Mouse (Mus musculus) embryo, embryonic 10.5 days (tissue): ENCODE measurements at regions not wholly inside any gene's neighbourhood (a gene's known extent, or its start where the extent isn't known, plus 50 kb on each side); places are given as distances from the start of the nearest gene placed in this dataset.
A peak's percentile ranks its signal among the peaks of the same experiment; 100 is the strongest.

Source experiments
- DNase-seq: peaks from one replicate; pipeline ENCODE4 v3.0.0-alpha.2; 2015; ENCODE audit warnings: low spot score

DNA sequence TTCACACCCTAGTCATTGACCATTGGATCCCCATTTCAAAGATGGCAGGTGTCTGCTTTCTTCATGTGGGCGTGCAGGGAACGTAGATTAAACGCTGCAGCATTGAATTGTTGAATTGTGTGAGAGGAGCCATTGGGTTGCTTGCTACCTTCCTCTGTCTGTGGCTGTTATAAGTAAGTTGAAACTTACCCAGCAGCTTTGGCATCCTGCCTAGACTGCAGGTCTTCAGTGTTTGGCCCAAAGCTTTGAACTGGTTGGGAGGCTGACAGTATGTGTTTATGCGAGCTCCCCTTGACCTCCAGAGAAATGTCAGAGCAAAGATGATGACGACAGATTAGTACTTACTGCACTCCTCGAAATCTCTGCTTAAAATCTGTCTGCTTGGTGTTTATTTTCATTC, 473.8 kb downstream of the Irx1 start:
- DNase-seq = no peak

DNA sequence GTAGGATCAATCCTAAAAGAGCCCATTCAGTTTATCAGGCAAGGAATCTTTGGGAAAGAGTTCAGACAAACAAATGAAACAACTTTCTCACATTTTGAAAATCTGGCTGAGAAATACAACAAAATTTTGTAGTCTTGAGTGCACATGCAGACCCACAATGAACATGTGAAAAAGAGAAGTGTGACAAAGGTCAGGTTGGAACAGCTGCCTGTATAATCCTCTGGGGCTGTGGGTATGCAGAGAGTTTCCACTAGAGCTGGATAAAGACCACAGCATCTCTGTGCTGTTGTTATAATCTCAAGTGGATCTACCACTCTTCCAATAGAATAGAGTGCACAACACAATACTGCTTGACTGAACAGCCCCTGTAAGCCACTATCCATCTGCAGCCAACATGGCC, 482.3 kb downstream of the Irx1 start:
- DNase-seq = no peak

DNA sequence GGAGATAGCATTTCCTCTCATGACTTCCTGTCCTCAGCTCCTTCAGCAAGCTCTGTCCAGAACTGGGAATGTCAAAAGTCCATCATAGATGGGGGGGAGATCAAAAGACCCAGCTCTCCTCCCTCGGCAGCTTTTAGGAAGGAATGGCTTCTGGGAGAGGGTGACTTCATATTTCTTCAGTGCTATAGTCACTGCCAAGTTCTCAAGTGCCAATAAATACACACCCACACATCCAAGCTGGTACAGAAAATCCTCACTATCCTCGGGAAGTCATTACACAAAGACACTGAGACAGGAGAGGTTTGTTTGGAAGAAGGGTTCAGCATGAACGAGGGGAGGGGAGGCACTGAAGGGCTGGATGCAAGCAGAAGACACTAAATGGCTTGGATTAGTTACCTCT, 502.0 kb downstream of the Irx1 start:
- no peak for DNase-seq

DNA sequence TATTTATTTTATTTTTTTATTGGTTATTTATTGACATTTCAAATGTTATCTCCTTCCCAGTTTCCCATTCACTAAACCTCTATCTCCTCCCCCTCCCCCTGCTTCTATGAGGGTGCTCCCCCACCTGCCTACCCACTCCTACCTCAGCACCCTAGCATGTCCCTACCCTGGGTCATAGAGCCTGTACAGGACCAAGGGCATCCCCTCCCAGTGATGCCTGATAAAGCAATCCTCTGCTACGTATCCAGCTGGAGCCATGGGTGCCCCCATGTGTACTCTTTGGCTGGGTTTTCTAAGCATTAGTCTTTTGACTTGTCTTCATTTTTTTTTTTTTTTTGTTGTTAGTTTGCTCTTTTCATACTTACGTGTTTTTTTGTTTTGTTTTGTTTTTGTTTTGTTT, 502.9 kb downstream of the Irx1 start:
- DNase-seq = no peak

DNA sequence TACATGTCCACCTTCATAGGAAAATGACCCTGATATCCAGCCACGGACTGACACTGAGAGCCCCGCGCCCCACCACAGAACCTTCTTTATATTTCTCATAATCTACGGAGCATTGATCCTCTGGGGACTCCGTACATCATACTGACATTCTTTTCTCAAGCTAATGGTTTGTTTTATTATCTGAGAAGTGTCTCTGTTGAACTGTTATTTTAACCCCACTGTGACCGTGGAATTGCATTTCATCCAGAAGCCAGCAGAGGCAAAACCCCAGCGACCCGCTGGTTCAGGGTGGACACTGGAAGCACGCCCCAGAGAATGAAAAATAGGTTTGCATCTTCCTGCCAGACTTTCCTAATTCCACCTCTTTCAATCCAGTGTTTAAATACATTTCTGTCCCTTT, 503.4 kb downstream of the Irx1 start:
- peak; percentile 54 for DNase-seq

DNA sequence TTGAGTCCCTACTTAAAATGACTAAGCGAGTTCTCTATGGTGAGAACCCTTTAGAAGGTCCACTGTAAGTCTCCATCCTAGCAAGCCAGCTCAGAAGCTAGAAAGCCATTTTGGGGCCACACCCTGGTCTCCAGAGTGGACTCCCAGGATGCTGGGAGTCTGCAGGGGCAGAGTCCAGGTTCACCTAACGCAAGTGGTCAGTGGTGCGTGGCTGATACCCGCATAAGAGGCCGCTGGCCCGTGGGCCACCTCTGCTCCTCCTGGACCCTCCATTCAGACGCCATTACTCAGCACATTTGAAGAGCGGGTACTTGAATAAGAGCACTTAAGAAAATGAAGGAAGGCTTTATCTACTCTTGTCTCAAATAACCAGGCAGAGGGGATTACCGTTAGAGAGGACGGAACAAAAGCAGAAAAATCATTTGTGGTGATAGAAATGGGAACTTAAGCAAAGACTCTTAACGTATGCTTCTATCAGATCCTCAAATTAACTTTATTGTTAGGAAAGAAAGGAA, 504.4 kb downstream of the Irx1 start:
- peak; percentile 36 for DNase-seq

DNA sequence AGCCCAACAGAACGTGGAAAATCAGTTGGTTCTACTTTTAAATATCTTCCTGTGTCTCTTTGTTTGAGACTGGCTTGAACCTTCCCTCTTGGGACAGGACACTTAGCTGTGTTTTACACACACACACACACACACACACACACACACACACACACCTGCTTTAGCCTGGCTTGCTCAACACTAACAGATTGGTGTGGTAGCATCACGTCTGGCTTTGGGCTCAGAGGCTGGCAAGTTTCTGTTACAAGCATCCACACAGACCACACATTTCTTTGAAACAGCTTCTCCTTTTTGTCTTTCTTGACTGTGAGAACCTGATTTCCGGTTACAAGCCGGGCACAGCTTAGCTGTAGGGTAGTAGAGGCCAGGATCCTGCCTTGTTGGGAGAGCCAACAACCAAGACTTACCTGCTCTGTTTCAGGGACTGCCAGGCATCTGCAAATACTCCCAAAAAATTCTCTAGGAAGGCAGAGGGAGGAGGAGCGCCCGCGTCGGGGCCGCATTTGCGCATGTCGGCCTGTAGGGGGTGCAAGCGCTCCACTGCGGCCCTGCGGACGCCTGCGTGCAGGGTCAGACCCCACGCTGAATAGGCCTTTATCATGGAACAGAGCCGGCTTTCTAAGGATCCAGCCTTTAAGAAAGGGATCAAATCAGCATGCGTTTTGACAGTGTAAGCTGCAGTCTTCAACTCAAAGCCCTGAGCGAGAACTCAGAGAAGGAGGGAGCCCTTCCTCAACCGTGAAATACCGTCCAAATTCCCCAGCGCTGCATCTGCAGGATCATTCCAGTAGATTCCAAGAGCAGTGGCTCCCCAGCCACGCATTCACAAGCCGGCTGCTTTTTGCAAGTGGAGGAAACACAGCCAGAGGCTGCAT, 505.2 kb downstream of the Irx1 start:
- DNase-seq = peak; percentile 89

DNA sequence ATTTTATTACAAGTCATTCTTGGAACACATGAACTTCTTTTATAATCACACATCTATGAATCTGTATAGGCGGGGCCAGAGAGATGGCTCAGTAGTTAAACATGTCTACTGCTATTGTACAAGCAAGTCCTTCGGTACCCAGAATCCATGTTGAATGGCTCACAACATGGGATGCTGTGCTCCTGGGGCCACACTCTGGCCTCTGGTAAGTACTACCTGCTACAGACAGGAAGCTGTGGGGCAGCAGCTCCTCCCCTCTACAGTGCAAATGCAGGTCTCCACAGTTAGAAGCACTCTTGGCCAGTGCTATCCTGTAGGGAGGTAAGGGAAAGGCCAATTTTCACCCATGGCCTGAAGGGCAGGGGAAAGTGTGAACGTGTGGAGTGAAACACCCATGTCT, 506.0 kb downstream of the Irx1 start:
- DNase-seq = no peak

DNA sequence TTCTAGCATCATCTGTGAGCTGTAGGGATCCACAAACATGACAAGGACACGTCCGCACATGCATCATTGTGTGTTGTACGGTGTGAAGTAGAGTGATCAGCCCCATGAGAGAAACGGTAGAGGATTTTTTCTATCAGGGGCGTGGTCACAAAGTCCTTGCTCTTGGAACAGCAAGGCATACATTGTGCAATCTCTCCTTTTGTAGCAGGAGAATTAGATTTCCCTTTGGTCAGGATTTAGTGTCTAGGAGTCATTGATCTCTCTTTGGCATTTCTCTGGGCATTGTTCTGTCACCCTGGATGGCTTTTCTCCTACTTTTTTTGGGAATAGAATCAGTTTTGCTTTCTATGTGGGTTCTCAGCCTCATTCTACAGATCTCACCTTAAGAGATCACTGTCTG, 511.3 kb downstream of the Irx1 start:
- no peak for DNase-seq

DNA sequence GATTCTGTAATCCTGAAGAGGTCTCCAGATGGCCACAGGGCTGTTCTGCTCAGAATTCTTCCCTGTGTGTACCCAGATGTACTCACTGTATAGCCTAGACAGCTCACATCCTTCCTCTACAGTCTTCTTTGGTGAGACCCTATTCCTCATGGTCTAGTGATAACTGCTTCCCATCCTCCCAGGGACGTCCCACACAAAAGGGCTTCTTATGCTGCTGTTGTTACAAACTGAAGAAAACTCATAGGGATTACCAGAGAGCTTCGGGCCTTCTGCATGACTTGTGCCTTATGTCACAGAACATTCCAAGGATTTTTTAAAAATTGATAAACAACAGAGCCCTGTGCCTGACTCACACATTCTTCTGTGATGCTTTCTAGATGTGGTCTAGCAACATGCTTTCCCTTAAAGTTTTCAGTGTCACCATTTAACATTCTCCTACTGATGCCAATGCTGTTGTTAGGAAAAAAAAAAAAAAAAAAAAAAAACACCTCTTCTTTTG, 525.9 kb downstream of the Irx1 start:
- DNase-seq = no peak

DNA sequence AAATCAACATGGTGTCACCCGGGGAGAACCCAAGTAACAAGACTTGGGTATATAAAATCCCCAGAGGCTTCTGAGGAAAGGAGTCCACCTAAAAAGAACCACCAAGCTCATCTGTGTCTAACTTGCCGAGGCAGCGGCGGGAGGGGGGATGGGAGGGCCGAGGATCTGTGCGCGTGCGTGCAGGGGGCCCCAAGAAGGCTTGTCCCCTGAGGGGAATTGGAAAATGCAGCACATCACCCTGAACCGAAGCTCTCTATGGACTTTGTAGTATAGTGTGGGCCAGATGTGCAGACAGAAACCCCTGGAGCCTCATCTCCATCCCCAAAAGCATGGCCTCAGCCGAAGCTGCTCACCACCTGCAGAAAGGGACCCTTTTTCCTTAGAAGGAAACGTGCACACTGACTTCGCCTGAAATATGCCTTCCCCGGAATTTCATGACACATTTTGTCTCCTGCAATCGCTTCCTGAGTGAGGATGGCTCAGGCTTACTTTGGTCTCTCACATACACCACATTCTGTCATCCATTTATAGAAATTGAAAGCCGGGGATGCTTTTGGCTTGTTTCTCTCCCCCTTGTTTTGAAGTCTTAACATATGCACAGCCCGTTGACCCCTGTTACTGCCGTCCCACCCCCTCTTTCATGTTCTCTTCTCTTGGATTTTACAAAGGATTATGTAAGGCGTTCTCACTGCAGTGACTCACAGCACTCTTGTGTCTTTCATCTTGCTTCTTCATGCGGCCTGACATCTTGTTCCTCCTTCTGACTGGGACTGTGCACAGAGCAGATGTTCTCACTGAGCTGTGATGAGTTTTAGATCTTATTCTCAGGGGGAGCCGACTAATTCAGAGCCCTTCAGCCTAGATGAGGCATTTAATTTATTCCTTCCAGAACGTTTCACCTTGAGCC, 559.6 kb downstream of the Irx1 start:
- DNase-seq = peak; percentile 14

DNA sequence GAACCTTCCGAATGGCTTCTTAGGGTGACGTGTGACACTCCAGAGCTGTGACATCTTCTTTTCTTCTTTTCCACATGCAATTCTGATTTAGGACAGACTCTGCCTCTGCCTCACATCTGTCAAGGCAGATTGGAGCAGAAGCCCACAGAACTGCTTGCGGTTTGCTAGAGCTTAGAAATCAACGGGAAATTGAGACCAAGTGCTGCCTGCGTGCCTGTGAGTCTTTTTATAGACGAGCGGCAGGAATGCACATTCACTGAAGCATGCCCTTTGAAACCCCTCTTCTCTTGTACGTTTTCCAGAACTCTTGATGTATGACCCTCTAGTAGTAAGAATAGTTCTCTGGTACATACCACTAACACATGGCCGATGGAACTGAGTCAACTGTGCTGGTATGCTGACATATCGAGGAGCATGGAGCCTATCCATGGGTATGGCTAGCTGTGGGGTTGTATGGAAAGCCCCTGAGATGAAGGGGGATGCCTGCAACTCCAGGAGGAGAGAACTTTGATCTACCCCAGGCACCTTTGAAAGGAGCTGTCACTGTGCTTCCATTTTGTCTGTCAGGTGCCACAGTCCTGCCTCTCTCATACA, 552.2 kb upstream of the Adamts16 start:
- DNase-seq = no peak

DNA sequence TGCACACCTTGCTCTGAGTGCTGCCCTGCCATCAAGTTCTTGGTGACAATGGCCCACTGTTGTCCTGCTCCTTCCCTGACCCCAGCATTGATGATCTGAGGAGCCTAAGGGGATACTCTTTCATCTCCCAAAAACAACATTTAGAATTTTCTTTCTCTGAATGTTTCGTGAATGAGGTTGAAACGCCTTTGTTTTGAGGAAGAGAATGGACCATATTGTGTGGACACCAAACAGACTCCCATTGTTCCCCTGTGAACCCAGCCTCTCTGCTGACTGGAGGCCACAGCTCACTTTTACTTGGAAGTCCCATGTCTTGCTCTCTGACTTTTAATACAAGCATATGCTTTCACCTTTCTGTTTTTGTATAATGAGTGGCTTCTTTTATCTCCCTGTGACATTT, 537.0 kb upstream of the Adamts16 start:
- DNase-seq = peak; percentile 9

DNA sequence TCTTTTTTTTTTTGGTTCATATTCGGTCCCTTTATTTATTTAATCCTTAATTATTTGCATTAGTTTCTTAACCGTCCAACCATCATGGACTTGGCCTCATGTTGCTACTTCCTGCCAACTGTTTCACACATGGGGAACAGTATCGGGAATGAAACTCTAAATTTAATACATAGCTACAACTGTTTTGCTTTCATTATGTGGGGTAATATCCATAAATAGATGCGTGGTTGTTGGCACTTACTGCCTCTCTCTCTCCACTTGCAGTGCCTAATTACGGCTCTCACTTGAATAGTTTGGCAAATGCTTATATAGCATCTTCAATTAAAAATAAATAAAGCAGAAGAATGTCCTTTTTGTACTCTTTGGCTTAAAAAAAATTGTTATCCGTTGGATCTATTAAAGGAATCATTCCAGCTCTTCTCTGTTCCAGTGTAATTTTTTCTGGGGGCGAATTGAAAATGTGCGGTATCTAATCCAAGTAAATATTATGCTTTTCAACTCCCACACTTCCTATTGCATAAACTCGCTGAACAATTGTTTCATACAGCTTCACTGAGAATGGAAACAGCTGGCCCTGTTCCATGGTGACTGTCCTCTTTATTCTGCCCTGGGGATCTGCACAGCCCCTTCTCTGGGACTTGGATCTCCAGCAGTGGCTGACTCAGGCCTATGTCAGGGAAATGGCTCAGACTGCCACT, 534.4 kb upstream of the Adamts16 start:
- no peak for DNase-seq

DNA sequence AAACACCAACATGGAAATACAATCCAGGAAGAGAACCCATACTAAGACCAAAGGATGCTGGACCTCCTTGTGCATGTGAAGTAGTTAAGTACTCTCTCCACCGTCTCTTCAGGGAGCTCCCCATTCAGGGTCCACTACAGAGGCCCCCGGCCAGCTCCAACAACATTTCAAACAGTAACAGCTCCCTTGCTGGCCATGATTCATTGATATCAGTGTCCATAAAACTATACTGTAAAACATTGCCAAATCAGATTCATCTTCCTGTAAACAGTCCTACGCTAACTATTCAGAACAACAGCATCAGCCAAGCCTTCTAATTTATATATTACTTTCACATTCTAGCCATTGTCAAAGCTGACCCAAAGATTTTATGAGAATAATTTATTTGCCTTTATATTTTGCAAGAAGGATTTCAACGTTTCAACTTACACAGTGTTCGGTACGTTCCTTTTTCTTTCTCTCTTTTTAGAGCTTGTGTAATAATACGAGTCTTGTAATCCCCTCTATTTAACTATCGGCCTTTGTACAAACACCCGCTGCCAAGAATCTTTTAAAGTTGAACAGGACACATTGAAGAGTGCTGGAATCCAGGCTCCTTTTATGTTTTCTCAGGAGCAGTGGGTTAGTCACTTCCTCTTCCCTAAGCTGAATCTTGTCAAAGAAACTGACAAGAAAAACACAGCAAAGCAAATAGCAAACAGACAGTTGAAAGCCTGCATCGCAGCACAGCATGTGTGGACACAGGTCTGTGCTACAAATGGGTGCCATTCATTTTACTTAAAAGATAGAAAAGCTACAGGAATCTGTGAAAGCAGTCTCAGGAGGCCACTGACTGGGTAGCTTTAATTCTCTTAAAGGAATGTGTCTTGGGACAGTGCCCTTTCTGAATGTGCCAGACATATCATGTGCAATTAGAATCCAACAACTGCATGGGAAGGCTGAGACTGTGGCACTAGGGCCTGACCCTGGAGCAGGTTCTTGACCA, 531.4 kb upstream of the Adamts16 start:
- DNase-seq = peak; percentile 10

DNA sequence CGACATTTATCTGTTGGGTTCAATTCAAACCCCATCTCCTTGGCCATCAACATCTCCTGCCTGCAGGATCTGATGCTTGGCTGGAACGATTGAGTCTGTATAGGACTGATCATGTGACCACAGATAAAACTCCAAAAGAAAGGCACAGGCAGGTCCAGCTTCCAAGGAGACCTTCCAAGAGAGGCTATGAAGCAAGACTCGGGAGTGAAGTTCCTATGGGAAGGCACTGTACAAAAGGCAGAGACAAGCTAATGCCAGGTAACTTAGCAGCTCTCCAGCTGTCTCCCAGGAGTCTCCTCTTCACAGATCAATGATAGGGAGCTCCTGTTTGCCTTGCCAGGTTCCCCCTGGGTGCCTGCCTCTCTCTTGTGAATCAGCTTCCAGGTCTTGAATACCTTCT, 528.2 kb upstream of the Adamts16 start:
- no peak for DNase-seq

DNA sequence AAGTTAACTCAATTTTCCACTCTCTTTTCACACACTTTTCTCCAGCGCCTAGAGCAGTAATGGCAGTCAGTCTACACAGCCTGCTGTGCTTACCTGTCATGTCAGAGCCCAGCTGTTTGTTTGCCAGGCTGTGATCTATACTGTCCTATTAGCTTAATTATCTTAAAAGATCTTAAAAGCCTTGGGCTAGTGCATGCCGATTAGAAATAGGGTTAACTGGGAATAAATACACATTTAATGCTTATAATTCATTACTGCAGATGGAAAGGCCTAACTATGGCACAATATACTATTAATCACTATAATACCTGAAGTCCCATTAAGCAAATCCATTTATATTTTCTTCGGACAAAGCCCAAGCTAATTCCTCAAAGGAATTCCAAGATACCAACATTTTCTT, 523.6 kb upstream of the Adamts16 start:
- DNase-seq = no peak

DNA sequence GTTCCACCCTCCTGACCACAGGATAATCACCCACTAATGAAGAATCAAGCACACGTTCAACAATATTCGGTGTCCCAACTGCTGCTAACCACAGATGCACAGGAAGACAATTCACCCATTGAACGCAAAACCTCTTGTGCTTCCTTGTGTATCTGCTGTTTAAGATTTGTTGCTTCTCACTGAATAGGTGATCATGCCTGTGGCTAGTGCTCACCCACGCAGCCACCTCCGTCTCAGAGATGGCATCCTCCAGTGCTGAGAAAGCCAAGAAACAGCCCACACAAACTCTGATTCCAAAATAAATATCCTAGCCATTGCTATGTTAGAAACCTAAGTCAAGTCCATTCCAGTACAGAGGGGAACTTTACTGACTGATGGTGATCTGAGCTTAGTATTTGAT, 520.7 kb upstream of the Adamts16 start:
- DNase-seq = no peak

DNA sequence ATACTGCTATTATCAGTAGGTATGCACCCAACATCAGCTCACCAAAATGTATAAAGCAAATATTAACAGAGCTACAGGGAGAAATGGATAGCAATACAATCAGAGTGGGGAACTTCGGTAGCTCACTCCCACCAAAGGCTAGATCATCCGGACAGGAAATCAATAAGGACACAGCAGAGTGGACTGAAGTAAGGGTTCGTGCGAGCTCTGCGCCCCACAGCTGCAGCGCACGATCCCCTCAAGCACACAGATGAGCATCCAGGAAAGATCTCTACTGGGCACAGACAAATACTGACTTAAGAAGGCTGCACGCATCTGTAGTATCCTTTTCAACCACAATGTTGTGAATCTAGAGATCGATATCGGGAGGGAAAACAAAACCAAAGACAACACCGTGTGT, 517.5 kb upstream of the Adamts16 start:
- DNase-seq = no peak

DNA sequence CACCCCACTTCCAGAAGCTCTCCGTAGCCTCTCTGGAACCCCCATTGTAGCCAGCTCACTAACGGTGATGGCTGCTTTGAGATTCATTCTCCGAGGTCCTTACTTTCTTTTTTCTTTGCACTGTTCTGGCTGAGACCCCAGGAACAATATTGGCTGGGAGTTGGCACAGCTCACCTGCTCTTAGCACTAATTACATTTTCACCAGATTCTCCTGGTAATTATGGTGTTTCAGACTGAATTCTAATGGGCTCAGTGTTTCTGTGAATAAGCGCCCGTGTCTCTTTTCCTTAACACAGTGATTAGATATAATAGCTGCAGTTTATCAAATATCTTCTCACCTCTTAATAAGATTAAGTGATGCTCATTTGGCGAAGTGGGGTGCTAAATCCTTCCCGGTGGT, 509.2 kb upstream of the Adamts16 start:
- no peak for DNase-seq

DNA sequence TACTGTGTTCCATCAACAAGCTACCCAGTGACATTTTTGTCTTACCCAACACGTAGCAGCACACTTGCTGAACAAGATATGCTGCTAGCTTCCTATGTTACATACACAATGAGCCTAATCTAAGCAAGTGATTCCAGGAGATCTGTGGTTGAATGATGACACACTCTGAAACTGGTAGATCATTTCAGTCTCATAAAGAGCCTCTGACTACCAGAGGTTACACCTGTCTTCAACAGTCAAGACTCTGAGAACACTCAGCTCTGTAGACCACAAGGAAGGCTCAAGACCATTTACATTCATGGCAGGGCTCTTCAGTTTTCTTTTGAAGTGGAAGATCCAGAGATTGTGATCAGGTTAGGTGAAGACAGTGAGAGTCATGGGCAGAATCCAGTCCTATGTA, 501.3 kb upstream of the Adamts16 start:
- DNase-seq = no peak
